Mouse (Mus musculus) limb, embryonic 11.5 days (tissue): Measurements from ENCODE around the gene Dusp12. TPM values are rescaled to one million over a fixed set of nuclear protein-coding genes. Genes with fewer than 3 reads are reported as not detected.

Experiments used
- ATAC-seq: fragments of 200-750 bp; cut with Nextera tagmentation; 2 replicates; pipeline ENCODE4 v1.8.0; 2017; ENCODE audit warnings: low read depth; ENCODE audit not compliant: insufficient number of reproducible peaks, low FRiP score, low TSS enrichment
- DNase-seq: peaks from one replicate; pipeline ENCODE4 v3.0.0-alpha.2; 2015; ENCODE audit warnings: low spot score
- H3K27ac ChIP-seq: fragments of 300-500 bp; sonication (generic); replicated peaks from 2 replicates; pipeline ENCODE4 v1.5.1; 2014; ENCODE audit warnings: low read depth, mild to moderate bottlenecking, low read length
- H3K27me3 ChIP-seq: fragments of 300-500 bp; sonication (generic); 2 replicates; pipeline ENCODE4 v1.6.1; 2014; ENCODE audit warnings: mild to moderate bottlenecking, low read length, mixed read lengths; ENCODE audit not compliant: control insufficient read depth, insufficient read depth
- H3K36me3 ChIP-seq: fragments of 300-500 bp; sonication (generic); 2 replicates; pipeline ENCODE4 v1.6.1; 2014; ENCODE audit warnings: mild to moderate bottlenecking, low read length, moderate library complexity, mixed read lengths; ENCODE audit not compliant: control insufficient read depth, insufficient read depth
- H3K4me1 ChIP-seq: fragments of 300-500 bp; sonication (generic); 2 replicates; pipeline ENCODE4 v1.6.1; 2014; ENCODE audit warnings: low read length, mixed read lengths; ENCODE audit not compliant: control insufficient read depth, insufficient read depth
- H3K4me2 ChIP-seq: fragments of 300-500 bp; sonication (generic); 2 replicates; pipeline ENCODE4 v1.6.1; 2014; ENCODE audit warnings: low read depth, mild to moderate bottlenecking, moderate library complexity; ENCODE audit not compliant: severe bottlenecking
- H3K4me3 ChIP-seq: fragments of 300-500 bp; sonication (generic); 2 replicates; pipeline ENCODE4 v1.5.1; 2014; ENCODE audit warnings: low read depth, low read length
- H3K9ac ChIP-seq: fragments of 300-500 bp; sonication (generic); 2 replicates; pipeline ENCODE4 v1.6.1; 2014; ENCODE audit warnings: mild to moderate bottlenecking, low read length
- H3K9me3 ChIP-seq: fragments of 300-500 bp; sonication (generic); 2 replicates; pipeline ENCODE4 v1.6.1; 2016; ENCODE audit warnings: low read length; ENCODE audit not compliant: control insufficient read depth
- WGBS: fragments of 180-500 bp; shearing (Covaris S2); extraction: QIAGEN DNeasy Blood & Tissue Kit; methylation state at CpG from one replicate; pipeline ENCODE4 v1.1.7; 2014; 5-methylcytosine and 5-hydroxymethylcytosine counted together
- polyA plus RNA-seq: library from polyadenylated mRNA; unstranded; fragments of >200 nt; fragmentation: Nextera tagmentation; extraction: Ambion mirVana; gene quantifications from 2 replicates; pipeline ENCODE4 v1.2.1, GENCODE M21; 2014

Dusp12 gene
- polyA plus RNA-seq, 1 experiment from 2014 or later = 40.8 TPM

- WGBS = 62% methylated on average over 6 of the region's 6 CpGs
- H3K27me3 ChIP-seq = no peaks in the 10 kb centered on the region
- no peaks in the 10 kb centered on the region for H3K4me1 ChIP-seq
- no peak overlapping the region for H3K4me3 ChIP-seq
- H3K36me3 ChIP-seq = no peaks in the 10 kb centered on the region
- ATAC-seq (no peak), DNase-seq (no peak)
- H3K4me2 ChIP-seq = no peak overlapping the region
- H3K27ac ChIP-seq = no peak overlapping the region
- H3K9me3 ChIP-seq = no peaks in the 10 kb centered on the region
- no peak overlapping the region for H3K9ac ChIP-seq
Observed at GRCm38 (mm10) chr1:170926941-170927340, 41.6 kb upstream of the Dusp12 start.

GRCm38 (mm10) chr1:170924485-170924884 is 39.1 kb upstream of the Dusp12 start:
- no peaks in the 10 kb centered on the region for H3K36me3 ChIP-seq
- WGBS = 84% methylated on average over 6 of the region's 6 CpGs
- H3K27ac ChIP-seq = no peak overlapping the region
- no peaks in the 10 kb centered on the region for H3K4me1 ChIP-seq
- H3K4me3 ChIP-seq = no peak overlapping the region
- no peak overlapping the region for H3K9ac ChIP-seq
- H3K27me3 ChIP-seq = no peaks in the 10 kb centered on the region
- no peak overlapping the region for H3K4me2 ChIP-seq
- DNase-seq (no peak), ATAC-seq (no peak)
- H3K9me3 ChIP-seq = no peaks in the 10 kb centered on the region

- H3K36me3 ChIP-seq = no peaks in the 10 kb centered on the region
- DNase-seq (no peak), ATAC-seq (no peak)
- H3K27me3 ChIP-seq = no peaks in the 10 kb centered on the region
- H3K4me2 ChIP-seq = no peak overlapping the region
- no peaks in the 10 kb centered on the region for H3K9me3 ChIP-seq
- 96% methylated on average over 8 of the region's 8 CpGs for WGBS
- no peaks in the 10 kb centered on the region for H3K4me1 ChIP-seq
- H3K4me3 ChIP-seq = no peak overlapping the region
- no peak overlapping the region for H3K27ac ChIP-seq
- H3K9ac ChIP-seq = no peak overlapping the region
Observed at GRCm38 (mm10) chr1:170919308-170919707, 34.0 kb upstream of the Dusp12 start.

- ATAC-seq (no peak), DNase-seq (no peak)
- Histone ChIP-seq H3K4me2 (no peak overlapping the region), H3K27me3 (no peaks in the 10 kb centered on the region), H3K9ac (no peak overlapping the region), H3K36me3 (no peaks in the 10 kb centered on the region), H3K4me3 (no peak overlapping the region), H3K9me3 (no peaks in the 10 kb centered on the region), H3K4me1 (no peaks in the 10 kb centered on the region), H3K27ac (no peak overlapping the region)
- WGBS = 83% methylated on average over 5 of the region's 5 CpGs
Observed at GRCm38 (mm10) chr1:170915657-170916056, 30.3 kb upstream of the Dusp12 start.

- DNase-seq = no peak
- peaks cover 11% of the 10 kb centered on the region for H3K27me3 ChIP-seq
- no peak within 1 kb of the TSS for H3K4me3 ChIP-seq
- ATAC-seq = no peak
- 68% methylated on average over 5 of the region's 5 CpGs for WGBS
- H3K9me3 ChIP-seq = no peaks in the 10 kb centered on the region
- no peaks in the 10 kb centered on the region for H3K36me3 ChIP-seq
- no peak within 1 kb of the TSS for H3K9ac ChIP-seq
- H3K4me2 ChIP-seq = no peak within 1 kb of the TSS
- H3K27ac ChIP-seq = no peak within 1 kb of the TSS
- no peaks in the 10 kb centered on the region for H3K4me1 ChIP-seq
Observed at GRCm38 (mm10) chr1:170912891-170913615, 27.7 kb upstream of the Dusp12 start, which contains the start of gene Fcrlb. TSS of gene Fcrlb (minus strand) at chr1:170912941.

GRCm38 (mm10) chr1:170911907-170912660 is 26.7 kb upstream of the Dusp12 start:
- no peaks in the 10 kb centered on the region for H3K9me3 ChIP-seq
- H3K4me2 ChIP-seq = no peak overlapping the region
- H3K4me1 ChIP-seq = peaks cover 6% of the 10 kb centered on the region; the same call in 1 of the 2 replicates
- WGBS = 85% methylated on average over 11 of the region's 11 CpGs
- DNase-seq (no peak), ATAC-seq (no peak)
- H3K27me3 ChIP-seq = peaks cover 21% of the 10 kb centered on the region
- no peak overlapping the region for H3K9ac ChIP-seq
- no peak overlapping the region for H3K4me3 ChIP-seq
- no peak overlapping the region for H3K27ac ChIP-seq
- H3K36me3 ChIP-seq = no peaks in the 10 kb centered on the region

GRCm38 (mm10) chr1:170908341-170908740 is 23.0 kb upstream of the Dusp12 start:
- Histone ChIP-seq H3K4me2 (peak overlapping the region; percentile 99), H3K27me3 (peaks cover 28% of the 10 kb centered on the region), H3K27ac (no peak overlapping the region), H3K9ac (no peak overlapping the region), H3K9me3 (no peaks in the 10 kb centered on the region), H3K4me1 (peaks cover 8% of the 10 kb centered on the region; the same call in 1 of the 2 replicates), H3K36me3 (no peaks in the 10 kb centered on the region), H3K4me3 (peak overlapping the region; percentile 46)
- 2% methylated on average over 21 of the region's 21 CpGs for WGBS
- ATAC-seq = peak; percentile 54; the same call in 1 of the 2 replicates
- peak; percentile 45 for DNase-seq

- Histone ChIP-seq H3K9me3 (no peaks in the 10 kb centered on the region), H3K4me3 (peak overlapping the region; percentile 46), H3K27me3 (peaks cover 28% of the 10 kb centered on the region), H3K9ac (peak overlapping the region; percentile 43; the same call in 1 of the 2 replicates), H3K27ac (no peak overlapping the region), H3K36me3 (no peaks in the 10 kb centered on the region), H3K4me1 (peaks cover 10% of the 10 kb centered on the region), H3K4me2 (peak overlapping the region; percentile 99)
- ATAC-seq (no peak; the same call in 1 of the 2 replicates), DNase-seq (peak; percentile 61)
- WGBS = under 1% methylated on average over 66 of the region's 71 CpGs
Observed at GRCm38 (mm10) chr1:170907456-170908191, 22.3 kb upstream of the Dusp12 start.
